Mouse (Mus musculus) liver, embryonic 12.5 days (tissue): Measurements from ENCODE around the gene Mrtfb. TPM values are rescaled to one million over a fixed set of nuclear protein-coding genes. Genes with fewer than 3 reads are reported as not detected.

Experiments used
- ATAC-seq: fragments of 200-750 bp; cut with Nextera tagmentation; 2 replicates; pipeline ENCODE4 v1.8.0; 2017; ENCODE audit warnings: moderate number of reproducible peaks, mild to moderate bottlenecking, moderate library complexity
- H3K27ac ChIP-seq: fragments of 300-500 bp; sonication (generic); 2 replicates; pipeline ENCODE4 v1.5.1; 2016; ENCODE audit warnings: mild to moderate bottlenecking
- H3K27me3 ChIP-seq: fragments of 300-500 bp; sonication (generic); replicated peaks from 2 replicates; pipeline ENCODE4 v1.6.1; 2016; ENCODE audit warnings: mild to moderate bottlenecking, moderate library complexity
- H3K36me3 ChIP-seq: fragments of 300-500 bp; sonication (generic); 2 replicates; pipeline ENCODE4 v1.6.1; 2016; ENCODE audit warnings: mild to moderate bottlenecking, moderate library complexity
- H3K4me1 ChIP-seq: fragments of 300-500 bp; sonication (generic); 2 replicates; pipeline ENCODE4 v1.6.1; 2016
- H3K4me2 ChIP-seq: fragments of 300-500 bp; sonication (generic); 2 replicates; pipeline ENCODE4 v1.6.1; 2016; ENCODE audit warnings: mild to moderate bottlenecking, moderate library complexity
- H3K4me3 ChIP-seq: fragments of 300-500 bp; sonication (generic); 2 replicates; pipeline ENCODE4 v1.5.1; 2016; ENCODE audit warnings: mild to moderate bottlenecking, moderate library complexity
- H3K9ac ChIP-seq: fragments of 300-500 bp; sonication (generic); 2 replicates; pipeline ENCODE4 v1.6.1; 2016; ENCODE audit warnings: mild to moderate bottlenecking, moderate library complexity
- H3K9me3 ChIP-seq: fragments of 300-500 bp; sonication (generic); replicated peaks from 2 replicates; pipeline ENCODE4 v1.6.1; 2016; ENCODE audit warnings: mild to moderate bottlenecking, moderate library complexity
- WGBS: fragments of 180-500 bp; shearing (Covaris S2); methylation state at CpG from one replicate; pipeline ENCODE4 v1.1.7; 2016; ENCODE audit not compliant: insufficient replicate concordance; 5-methylcytosine and 5-hydroxymethylcytosine counted together
- polyA plus RNA-seq: library from polyadenylated mRNA; unstranded; fragments of >200 nt; fragmentation: Nextera tagmentation; extraction: Ambion mirVana; gene quantifications from 2 replicates; pipeline ENCODE4 v1.2.1, GENCODE M21; 2016

Mrtfb gene
- polyA plus RNA-seq, 1 experiment from 2014 or later: 5.5 TPM

GRCm38 (mm10) chr16:13414972-13415371 is 158.7 kb downstream of the Mrtfb start:
- Histone ChIP-seq H3K27me3 (no peaks in the 10 kb centered on the region), H3K4me2 (no peak overlapping the region), H3K36me3 (peaks cover 32% of the 10 kb centered on the region), H3K4me3 (no peak overlapping the region), H3K9me3 (peaks cover 10% of the 10 kb centered on the region; the same call in 1 of the 2 replicates), H3K4me1 (peaks cover 41% of the 10 kb centered on the region), H3K9ac (no peak overlapping the region), H3K27ac (no peak overlapping the region)
- ATAC-seq: no peak
- 80% methylated on average over 4 of the region's 4 CpGs for WGBS

- WGBS: 85% methylated on average over 6 of the region's 6 CpGs
- ATAC-seq: no peak
- H3K4me2 ChIP-seq: no peak overlapping the region
Measured at GRCm38 (mm10) chr16:13415465-13415864, 159.2 kb downstream of the Mrtfb start.

GRCm38 (mm10) chr16:13416465-13416864 is 160.2 kb downstream of the Mrtfb start:
- ATAC-seq: no peak
- H3K27me3 ChIP-seq: no peaks in the 10 kb centered on the region
- WGBS: 74% methylated on average over 10 of the region's 10 CpGs
- H3K4me1 ChIP-seq: peaks cover 47% of the 10 kb centered on the region
- H3K4me2 ChIP-seq: no peak overlapping the region
- H3K4me3 ChIP-seq: no peak overlapping the region
- H3K9ac ChIP-seq: no peak overlapping the region
- H3K27ac ChIP-seq: no peak overlapping the region
- H3K36me3 ChIP-seq: peaks cover 17% of the 10 kb centered on the region
- H3K9me3 ChIP-seq: peaks cover under 1% of the 10 kb centered on the region; the same call in 1 of the 2 replicates

More at GRCm38 (mm10) chr16:13415465-13415864, 159.2 kb downstream of the Mrtfb start:
- H3K9me3 ChIP-seq: peaks cover 10% of the 10 kb centered on the region; the same call in 1 of the 2 replicates
- H3K4me1 ChIP-seq: peaks cover 45% of the 10 kb centered on the region
- peaks cover 27% of the 10 kb centered on the region for H3K36me3 ChIP-seq
- no peak overlapping the region for H3K27ac ChIP-seq
- H3K9ac ChIP-seq: no peak overlapping the region
- H3K27me3 ChIP-seq: no peaks in the 10 kb centered on the region
- H3K4me3 ChIP-seq: no peak overlapping the region

- WGBS: 19% methylated on average over 5 of the region's 5 CpGs
- peaks cover 42% of the 10 kb centered on the region for H3K4me1 ChIP-seq
- ATAC-seq: peak; percentile 37; the same call in 1 of the 2 replicates
- no peak overlapping the region for H3K4me2 ChIP-seq
- H3K36me3 ChIP-seq: peaks cover 5% of the 10 kb centered on the region
- H3K27me3 ChIP-seq: no peaks in the 10 kb centered on the region
- H3K9me3 ChIP-seq: no peaks in the 10 kb centered on the region
- no peak overlapping the region for H3K27ac ChIP-seq
- no peak overlapping the region for H3K4me3 ChIP-seq
- H3K9ac ChIP-seq: no peak overlapping the region
Measured at GRCm38 (mm10) chr16:13417904-13418303, 161.6 kb downstream of the Mrtfb start.

- H3K27me3 ChIP-seq: no peaks in the 10 kb centered on the region
- H3K9me3 ChIP-seq: no peaks in the 10 kb centered on the region
- 11% methylated on average over 2 of the region's 2 CpGs for WGBS
- H3K4me3 ChIP-seq: no peak overlapping the region
- no peak for ATAC-seq
- no peak overlapping the region for H3K9ac ChIP-seq
- no peaks in the 10 kb centered on the region for H3K36me3 ChIP-seq
- no peak overlapping the region for H3K27ac ChIP-seq
- peaks cover 47% of the 10 kb centered on the region for H3K4me1 ChIP-seq
- no peak overlapping the region for H3K4me2 ChIP-seq
Measured at GRCm38 (mm10) chr16:13419752-13420151, 163.5 kb downstream of the Mrtfb start.

- no peak overlapping the region for H3K9ac ChIP-seq
- 34% methylated on average over 3 of the region's 3 CpGs for WGBS
- H3K27ac ChIP-seq: no peak overlapping the region
- H3K9me3 ChIP-seq: no peaks in the 10 kb centered on the region
- no peak overlapping the region for H3K4me3 ChIP-seq
- no peaks in the 10 kb centered on the region for H3K27me3 ChIP-seq
- H3K4me1 ChIP-seq: peaks cover 40% of the 10 kb centered on the region
- no peak for ATAC-seq
- H3K36me3 ChIP-seq: no peaks in the 10 kb centered on the region
- no peak overlapping the region for H3K4me2 ChIP-seq
Measured at GRCm38 (mm10) chr16:13422522-13422921, 166.2 kb downstream of the Mrtfb start.

- H3K36me3 ChIP-seq: no peaks in the 10 kb centered on the region
- peak overlapping the region; percentile 2; the same call in 1 of the 2 replicates for H3K27ac ChIP-seq
- no peak for ATAC-seq
- H3K4me3 ChIP-seq: no peak overlapping the region
- 34% methylated on average over 8 of the region's 8 CpGs for WGBS
- H3K9me3 ChIP-seq: no peaks in the 10 kb centered on the region
- H3K27me3 ChIP-seq: no peaks in the 10 kb centered on the region
- H3K9ac ChIP-seq: no peak overlapping the region
- no peak overlapping the region for H3K4me2 ChIP-seq
- peaks cover 37% of the 10 kb centered on the region; the same call in 1 of the 2 replicates for H3K4me1 ChIP-seq
Measured at GRCm38 (mm10) chr16:13423587-13424355, 167.5 kb downstream of the Mrtfb start.

- Histone ChIP-seq H3K9me3 (no peaks in the 10 kb centered on the region), H3K27me3 (no peaks in the 10 kb centered on the region), H3K36me3 (no peaks in the 10 kb centered on the region), H3K4me3 (no peak overlapping the region), H3K4me1 (peaks cover 38% of the 10 kb centered on the region), H3K9ac (no peak overlapping the region), H3K4me2 (no peak overlapping the region), H3K27ac (no peak overlapping the region)
- no peak for ATAC-seq
- WGBS: 80% methylated on average over 6 of the region's 6 CpGs
Measured at GRCm38 (mm10) chr16:13425804-13426203, 169.5 kb downstream of the Mrtfb start.

- no peak for ATAC-seq
- 71% methylated on average over 10 of the region's 10 CpGs for WGBS
- Histone ChIP-seq H3K9me3 (no peaks in the 10 kb centered on the region), H3K4me2 (no peak overlapping the region), H3K27ac (no peak overlapping the region), H3K4me1 (peaks cover 48% of the 10 kb centered on the region), H3K4me3 (no peak overlapping the region), H3K9ac (no peak overlapping the region), H3K36me3 (no peaks in the 10 kb centered on the region), H3K27me3 (no peaks in the 10 kb centered on the region)
Measured at GRCm38 (mm10) chr16:13426831-13427589, 170.7 kb downstream of the Mrtfb start.

GRCm38 (mm10) chr16:13428077-13428476 is 171.8 kb downstream of the Mrtfb start:
- ATAC-seq: no peak
- no peak overlapping the region for H3K27ac ChIP-seq
- 29% methylated on average over 5 of the region's 5 CpGs for WGBS

GRCm38 (mm10) chr16:13428806-13429205 is 172.5 kb downstream of the Mrtfb start:
- ATAC-seq: no peak
- 100% methylated on average over 1 of the region's 1 CpGs for WGBS
- no peaks in the 10 kb centered on the region for H3K36me3 ChIP-seq
- no peaks in the 10 kb centered on the region for H3K27me3 ChIP-seq
- no peak overlapping the region for H3K9ac ChIP-seq
- H3K4me1 ChIP-seq: peaks cover 47% of the 10 kb centered on the region
- no peaks in the 10 kb centered on the region for H3K9me3 ChIP-seq
- no peak overlapping the region for H3K27ac ChIP-seq
- no peak overlapping the region for H3K4me2 ChIP-seq
- H3K4me3 ChIP-seq: no peak overlapping the region

More at GRCm38 (mm10) chr16:13428077-13428476, 171.8 kb downstream of the Mrtfb start:
- no peak overlapping the region for H3K4me2 ChIP-seq
- no peaks in the 10 kb centered on the region for H3K36me3 ChIP-seq
- H3K9me3 ChIP-seq: no peaks in the 10 kb centered on the region
- H3K27me3 ChIP-seq: no peaks in the 10 kb centered on the region
- H3K4me3 ChIP-seq: no peak overlapping the region
- peaks cover 53% of the 10 kb centered on the region for H3K4me1 ChIP-seq
- H3K9ac ChIP-seq: no peak overlapping the region
